Mouse (Mus musculus) hindbrain, embryonic 15.5 days (tissue): ENCODE measurements at regions not wholly inside any gene's neighbourhood (a gene's known extent, or its start where the extent isn't known, plus 50 kb on each side); places are given as distances from the start of the nearest gene placed in this dataset.

Source experiments
- ATAC-seq: fragments of 200-750 bp; cut with Nextera tagmentation; 2 replicates; pipeline ENCODE4 v1.8.0; 2017; ENCODE audit warnings: low read depth, moderate number of reproducible peaks, moderate TSS enrichment; ENCODE audit not compliant: low FRiP score
- H3K27ac ChIP-seq: fragments of 300-500 bp; sonication (generic); replicated peaks from 2 replicates; pipeline ENCODE4 v1.5.1; 2015; ENCODE audit warnings: mild to moderate bottlenecking, inconsistent platforms
- H3K27me3 ChIP-seq: fragments of 300-500 bp; sonication (generic); 2 replicates; pipeline ENCODE4 v1.6.1; 2015; ENCODE audit warnings: control low read depth, inconsistent platforms
- H3K36me3 ChIP-seq: fragments of 300-500 bp; sonication (generic); 2 replicates; pipeline ENCODE4 v1.6.1; 2015; ENCODE audit warnings: control low read depth, inconsistent platforms
- H3K4me1 ChIP-seq: fragments of 300-500 bp; sonication (generic); replicated peaks from 2 replicates; pipeline ENCODE4 v1.6.1; 2015; ENCODE audit warnings: control low read depth, inconsistent platforms
- H3K4me2 ChIP-seq: fragments of 300-500 bp; sonication (generic); 2 replicates; pipeline ENCODE4 v1.6.1; 2015; ENCODE audit warnings: moderate library complexity, mild to moderate bottlenecking, inconsistent platforms
- H3K4me3 ChIP-seq: fragments of 300-500 bp; sonication (generic); 2 replicates; pipeline ENCODE4 v1.5.1; 2015; ENCODE audit warnings: mild to moderate bottlenecking, inconsistent platforms
- H3K9ac ChIP-seq: fragments of 300-500 bp; sonication (generic); 2 replicates; pipeline ENCODE4 v1.6.1; 2015; ENCODE audit warnings: inconsistent platforms
- H3K9me3 ChIP-seq: fragments of 300-500 bp; sonication (generic); 2 replicates; pipeline ENCODE4 v1.6.1; 2016; ENCODE audit warnings: control low read depth, inconsistent platforms
- WGBS: fragments of 180-500 bp; shearing (Covaris S2); methylation state at CpG from one replicate; pipeline ENCODE4 v1.1.7; 2015; 5-methylcytosine and 5-hydroxymethylcytosine counted together

GRCm38 (mm10) chr14:76817189-76817772, 219.3 kb upstream of the Ccdc122 start:
- no peak for ATAC-seq
- no peak overlapping the region for H3K27ac ChIP-seq
- H3K36me3 ChIP-seq = no peaks in the 10 kb centered on the region
- peaks cover 29% of the 10 kb centered on the region for H3K4me1 ChIP-seq
- 64% methylated on average over 5 of the region's 5 CpGs for WGBS
- H3K27me3 ChIP-seq = no peaks in the 10 kb centered on the region
- H3K9ac ChIP-seq = no peak overlapping the region
- no peak overlapping the region for H3K4me2 ChIP-seq
- no peaks in the 10 kb centered on the region for H3K9me3 ChIP-seq
- no peak overlapping the region for H3K4me3 ChIP-seq

GRCm38 (mm10) chr14:76816666-76817065, 219.9 kb upstream of the Ccdc122 start:
- H3K36me3 ChIP-seq = no peaks in the 10 kb centered on the region
- no peak for ATAC-seq
- H3K27me3 ChIP-seq = no peaks in the 10 kb centered on the region
- no peak overlapping the region for H3K9ac ChIP-seq
- no peak overlapping the region for H3K4me3 ChIP-seq
- 93% methylated on average over 2 of the region's 2 CpGs for WGBS
- peaks cover 29% of the 10 kb centered on the region for H3K4me1 ChIP-seq
- H3K9me3 ChIP-seq = no peaks in the 10 kb centered on the region
- H3K4me2 ChIP-seq = no peak overlapping the region
- H3K27ac ChIP-seq = no peak overlapping the region

- WGBS = 80% methylated on average over 14 of the region's 14 CpGs
Measured at GRCm38 (mm10) chr14:76812155-76812875, 224.3 kb upstream of the Ccdc122 start.

GRCm38 (mm10) chr14:76810697-76811589, 225.6 kb upstream of the Ccdc122 start:
- WGBS = 40% methylated on average over 21 of the region's 21 CpGs
- Histone ChIP-seq H3K9ac (no peak overlapping the region), H3K27ac (no peak overlapping the region), H3K27me3 (no peaks in the 10 kb centered on the region), H3K9me3 (no peaks in the 10 kb centered on the region), H3K4me3 (no peak overlapping the region), H3K4me2 (peak overlapping the region; percentile 30; the same call in 1 of the 2 replicates), H3K36me3 (no peaks in the 10 kb centered on the region), H3K4me1 (peaks cover 8% of the 10 kb centered on the region; the same call in 1 of the 2 replicates)
- no peak for ATAC-seq

More at GRCm38 (mm10) chr14:76812155-76812875, 224.3 kb upstream of the Ccdc122 start:
- Histone ChIP-seq H3K4me2 (no peak overlapping the region), H3K27ac (no peak overlapping the region), H3K4me1 (peaks cover 9% of the 10 kb centered on the region; the same call in 1 of the 2 replicates), H3K27me3 (no peaks in the 10 kb centered on the region), H3K9me3 (no peaks in the 10 kb centered on the region), H3K36me3 (no peaks in the 10 kb centered on the region), H3K9ac (no peak overlapping the region), H3K4me3 (no peak overlapping the region)
- ATAC-seq = no peak

GRCm38 (mm10) chr14:76810041-76810440, 226.5 kb upstream of the Ccdc122 start:
- Histone ChIP-seq H3K9ac (no peak overlapping the region), H3K4me3 (no peak overlapping the region), H3K4me2 (no peak overlapping the region), H3K4me1 (peaks cover 8% of the 10 kb centered on the region; the same call in 1 of the 2 replicates), H3K36me3 (no peaks in the 10 kb centered on the region), H3K9me3 (no peaks in the 10 kb centered on the region), H3K27ac (no peak overlapping the region), H3K27me3 (no peaks in the 10 kb centered on the region)
- no peak for ATAC-seq
- 91% methylated on average over 3 of the region's 3 CpGs for WGBS

GRCm38 (mm10) chr14:76809411-76809810, 227.2 kb upstream of the Ccdc122 start:
- Histone ChIP-seq H3K27me3 (no peaks in the 10 kb centered on the region), H3K27ac (no peak overlapping the region), H3K9ac (no peak overlapping the region), H3K4me3 (no peak overlapping the region), H3K9me3 (no peaks in the 10 kb centered on the region), H3K4me2 (no peak overlapping the region), H3K36me3 (no peaks in the 10 kb centered on the region), H3K4me1 (peaks cover 8% of the 10 kb centered on the region; the same call in 1 of the 2 replicates)
- no peak for ATAC-seq
- 94% methylated on average over 7 of the region's 7 CpGs for WGBS

- no peaks in the 10 kb centered on the region for H3K9me3 ChIP-seq
- H3K4me2 ChIP-seq = no peak overlapping the region
- no peak overlapping the region for H3K27ac ChIP-seq
- H3K36me3 ChIP-seq = no peaks in the 10 kb centered on the region
- no peak overlapping the region for H3K9ac ChIP-seq
- H3K27me3 ChIP-seq = no peaks in the 10 kb centered on the region
- ATAC-seq = no peak
- H3K4me3 ChIP-seq = no peak overlapping the region
- 78% methylated on average over 13 of the region's 13 CpGs for WGBS
- no peaks in the 10 kb centered on the region for H3K4me1 ChIP-seq
Measured at GRCm38 (mm10) chr14:76805151-76805785, 231.3 kb upstream of the Ccdc122 start.

DNA sequence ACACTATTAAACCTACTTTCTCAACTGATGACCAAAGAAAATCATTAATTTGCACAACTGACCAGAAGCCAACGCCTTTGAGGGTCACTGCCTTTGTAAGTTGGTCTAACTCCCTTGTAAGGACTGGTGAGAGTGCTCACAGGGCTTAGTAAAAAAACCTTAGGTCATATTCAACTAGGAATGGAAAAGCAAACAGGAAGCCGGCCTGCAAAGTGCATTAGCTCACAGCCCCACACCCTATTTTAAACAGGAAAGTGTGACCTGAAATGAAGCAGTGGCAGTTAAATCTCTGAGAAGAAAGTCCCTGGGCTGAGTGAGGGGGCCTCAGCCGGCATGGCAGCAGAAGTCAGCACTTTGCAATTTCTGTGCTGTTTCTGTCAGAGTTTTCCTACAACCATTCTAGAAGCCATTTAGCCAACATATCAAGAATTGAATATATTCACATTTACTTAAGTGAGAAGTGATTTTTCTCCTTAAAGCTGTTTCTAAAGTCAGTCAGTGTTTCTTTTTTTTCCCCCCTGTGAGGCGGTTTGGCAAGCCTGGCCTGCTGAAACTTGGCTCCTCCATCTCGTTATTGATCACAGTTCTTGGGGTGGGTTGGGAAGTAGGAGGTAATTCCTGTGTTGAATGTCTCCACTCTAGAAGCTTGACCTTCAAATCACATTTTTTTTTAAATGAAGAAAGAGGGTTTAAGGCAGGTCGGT, 232.0 kb upstream of the Ccdc122 start:
- ATAC-seq = no peak
- WGBS = 78% methylated on average over 6 of the region's 6 CpGs
- Histone ChIP-seq H3K9ac (no peak overlapping the region), H3K36me3 (no peaks in the 10 kb centered on the region), H3K4me3 (no peak overlapping the region), H3K4me1 (0 out of 2 replicates have a peak, but pooled peaks cover 5% of the 10 kb centered on the region), H3K9me3 (no peaks in the 10 kb centered on the region), H3K4me2 (no peak overlapping the region), H3K27me3 (no peaks in the 10 kb centered on the region), H3K27ac (no peak overlapping the region)

GRCm38 (mm10) chr14:76800181-76800580, 236.4 kb upstream of the Ccdc122 start:
- ATAC-seq = no peak
- no peaks in the 10 kb centered on the region for H3K27me3 ChIP-seq
- no peak overlapping the region for H3K27ac ChIP-seq
- H3K4me2 ChIP-seq = no peak overlapping the region
- H3K9ac ChIP-seq = no peak overlapping the region
- peaks cover 15% of the 10 kb centered on the region for H3K4me1 ChIP-seq
- H3K9me3 ChIP-seq = no peaks in the 10 kb centered on the region
- no peaks in the 10 kb centered on the region for H3K36me3 ChIP-seq
- 46% methylated on average over 4 of the region's 4 CpGs for WGBS
- H3K4me3 ChIP-seq = no peak overlapping the region

GRCm38 (mm10) chr14:76799741-76800140, 236.8 kb upstream of the Ccdc122 start:
- Histone ChIP-seq H3K27me3 (no peaks in the 10 kb centered on the region), H3K27ac (no peak overlapping the region), H3K36me3 (no peaks in the 10 kb centered on the region), H3K4me3 (no peak overlapping the region), H3K4me2 (no peak overlapping the region), H3K9ac (no peak overlapping the region), H3K4me1 (peaks cover 15% of the 10 kb centered on the region), H3K9me3 (no peaks in the 10 kb centered on the region)
- WGBS = 63% methylated on average over 6 of the region's 6 CpGs
- ATAC-seq = no peak

- H3K36me3 ChIP-seq = no peaks in the 10 kb centered on the region
- H3K4me2 ChIP-seq = no peak overlapping the region
- no peak for ATAC-seq
- no peaks in the 10 kb centered on the region for H3K9me3 ChIP-seq
- no peak overlapping the region for H3K9ac ChIP-seq
- no peak overlapping the region for H3K27ac ChIP-seq
- H3K27me3 ChIP-seq = no peaks in the 10 kb centered on the region
- peaks cover 15% of the 10 kb centered on the region for H3K4me1 ChIP-seq
- WGBS = 82% methylated on average over 8 of the region's 8 CpGs
- H3K4me3 ChIP-seq = no peak overlapping the region
Measured at GRCm38 (mm10) chr14:76798925-76799428, 237.6 kb upstream of the Ccdc122 start.
